Mouse (Mus musculus) MEL (cell line): ENCODE data around the gene Creg2. TPM values are rescaled to one million over a fixed set of nuclear protein-coding genes. Genes with fewer than 3 reads are reported as not detected.

Source experiments
- DNase-seq: peaks from one replicate; pipeline ENCODE4 v3.0.0; 2011; ENCODE audit warnings: low read depth, low spot score
- H3K27ac ChIP-seq: 2 replicates; pipeline ENCODE4 v1.5.1; 2012; ENCODE audit warnings: low read depth, mild to moderate bottlenecking, control low read depth, low read length, moderate library complexity; ENCODE audit not compliant: control insufficient read depth
- H3K27me3 ChIP-seq, 2 experiments: fragments of 150-350 bp in 1 of 2; sonication (generic) in 1 of 2; 2 replicates each; pipeline ENCODE4 v1.6.1; 2012; ENCODE audit warnings: low read length in 2 of 2, mild to moderate bottlenecking in 2 of 2, improper control_type of control experiment in 1 of 2, moderate library complexity in 1 of 2; ENCODE audit not compliant: insufficient read depth in 2 of 2, control insufficient read depth in 1 of 2
- H3K36me3 ChIP-seq, 2 experiments: 2 replicates each; pipeline ENCODE4 v1.6.1; 2012 to 2014; ENCODE audit warnings: low read length in 2 of 2, improper control_type of control experiment in 1 of 2, inconsistent platforms in 1 of 2, mild to moderate bottlenecking in 1 of 2; ENCODE audit not compliant: insufficient read depth in 2 of 2, control insufficient read depth in 1 of 2
- H3K4me1 ChIP-seq, 2 experiments: fragments of 150-350 bp in 1 of 2; sonication (generic) in 1 of 2; 2 replicates each; pipeline ENCODE4 v1.6.1; 2012; ENCODE audit warnings: low read length in 2 of 2, improper control_type of control experiment in 1 of 2, mild to moderate bottlenecking in 1 of 2; ENCODE audit not compliant: insufficient read depth in 2 of 2, control insufficient read depth in 1 of 2
- H3K4me3 ChIP-seq, 2 experiments: fragments of 150-350 bp in 1 of 2; sonication (generic) in 1 of 2; 2 replicates each; pipeline ENCODE4 v1.5.1; 2012; ENCODE audit warnings: low read depth in 2 of 2, low read length in 2 of 2, mild to moderate bottlenecking in 2 of 2, moderate library complexity in 2 of 2, control low read depth in 1 of 2, improper control_type of control experiment in 1 of 2; ENCODE audit not compliant: control insufficient read depth in 1 of 2, insufficient read depth in 1 of 2
- H3K79me2 ChIP-seq: 2 replicates; pipeline ENCODE4 v1.6.1; 2012; ENCODE audit warnings: mild to moderate bottlenecking, low read length, moderate library complexity; ENCODE audit not compliant: control insufficient read depth, poor library complexity, insufficient read depth
- H3K9ac ChIP-seq: 2 replicates; pipeline ENCODE4 v1.6.1; 2012; ENCODE audit warnings: low read depth, mild to moderate bottlenecking, control low read depth, low read length, moderate library complexity; ENCODE audit not compliant: control insufficient read depth, poor library complexity, severe bottlenecking
- H3K9me3 ChIP-seq: fragments of 150-350 bp; sonication (generic); replicated peaks from 2 replicates; pipeline ENCODE4 v1.6.1; 2012; ENCODE audit warnings: mild to moderate bottlenecking, low read length, improper control_type of control experiment, moderate library complexity; ENCODE audit not compliant: insufficient read depth
- BHLHE40 ChIP-seq: IDR thresholded peaks from 2 replicates; pipeline ENCODE4 v1.6.1; 2012; ENCODE audit warnings: low read depth, mild to moderate bottlenecking, inconsistent platforms, low read length, improper control_type of control experiment, borderline replicate concordance
- CHD2 ChIP-seq: IDR thresholded peaks from 2 replicates; pipeline ENCODE4 v1.6.1; 2011; ENCODE audit warnings: low read length, improper control_type of control experiment
- CTCF ChIP-seq, 3 experiments: IDR thresholded peaks in 2 of 3; conservative IDR thresholded peaks in 1 of 3; 2 replicates each; pipeline ENCODE4 v1.5.1; 2011 to 2012; ENCODE audit warnings: low read length in 3 of 3, low read depth in 2 of 3, mild to moderate bottlenecking in 2 of 3, improper control_type of control experiment in 1 of 3, inconsistent platforms in 1 of 3, mixed read lengths in 1 of 3, moderate library complexity in 1 of 3; ENCODE audit not compliant: control insufficient read depth in 1 of 3, insufficient read depth in 1 of 3, poor library complexity in 1 of 3, severe bottlenecking in 1 of 3
- ELF1 ChIP-seq: IDR thresholded peaks from 2 replicates; pipeline ENCODE4 v1.6.1; 2014; ENCODE audit warnings: low read depth, mild to moderate bottlenecking, inconsistent platforms, low read length, improper control_type of control experiment, moderate library complexity
- GATA1 ChIP-seq: IDR thresholded peaks from 2 replicates; pipeline ENCODE4 v1.6.1; 2011; ENCODE audit warnings: low read depth, low read length, improper control_type of control experiment
- HCFC1 ChIP-seq: IDR thresholded peaks from 2 replicates; pipeline ENCODE4 v1.6.1; 2012; ENCODE audit warnings: low read depth, mild to moderate bottlenecking, inconsistent platforms, low read length, improper control_type of control experiment, moderate library complexity
- JUND ChIP-seq: IDR thresholded peaks from 2 replicates; pipeline ENCODE4 v1.6.1; 2011; ENCODE audit warnings: low read depth, mild to moderate bottlenecking, improper control_type of control experiment, low read length
- MAFK ChIP-seq: IDR thresholded peaks from 2 replicates; pipeline ENCODE4 v1.6.1; 2011; ENCODE audit warnings: low read depth, mild to moderate bottlenecking, low read length, improper control_type of control experiment, borderline replicate concordance
- MAX ChIP-seq: IDR thresholded peaks from 2 replicates; pipeline ENCODE4 v1.6.1; 2011; ENCODE audit warnings: low read length, improper control_type of control experiment
- MXI1 ChIP-seq: IDR thresholded peaks from 2 replicates; pipeline ENCODE4 v1.6.1; 2011; ENCODE audit warnings: mild to moderate bottlenecking, low read depth, low read length, improper control_type of control experiment
- MYB ChIP-seq: IDR thresholded peaks from 2 replicates; pipeline ENCODE4 v1.6.1; 2011; ENCODE audit warnings: mild to moderate bottlenecking, low read depth, low read length, improper control_type of control experiment
- NELFE ChIP-seq: IDR thresholded peaks from 2 replicates; pipeline ENCODE4 v1.6.1; 2011; ENCODE audit warnings: low read depth, low read length, improper control_type of control experiment
- NRF1 ChIP-seq: IDR thresholded peaks from 2 replicates; pipeline ENCODE4 v1.6.1; 2014; ENCODE audit warnings: low read depth, mild to moderate bottlenecking, inconsistent platforms, low read length, improper control_type of control experiment, moderate library complexity; ENCODE audit not compliant: poor library complexity, insufficient read depth, severe bottlenecking
- POLR2A ChIP-seq, 2 experiments: IDR thresholded peaks; 2 replicates each; pipeline ENCODE4 v1.6.1; 2011 to 2012; ENCODE audit warnings: low read length in 2 of 2, mild to moderate bottlenecking in 2 of 2, control low read depth in 1 of 2, improper control_type of control experiment in 1 of 2, low read depth in 1 of 2, moderate library complexity in 1 of 2; ENCODE audit not compliant: control insufficient read depth in 1 of 2, insufficient read depth in 1 of 2, poor library complexity in 1 of 2
- POLR2AphosphoS2 ChIP-seq: IDR thresholded peaks from 2 replicates; pipeline ENCODE4 v1.6.1; 2011; ENCODE audit warnings: low read length, improper control_type of control experiment
- RAD21 ChIP-seq: IDR thresholded peaks from 2 replicates; pipeline ENCODE4 v1.6.1; 2011; ENCODE audit warnings: mild to moderate bottlenecking, low read depth, low read length, improper control_type of control experiment
- RCOR1 ChIP-seq: IDR thresholded peaks from 2 replicates; pipeline ENCODE4 v1.6.1; 2012; ENCODE audit warnings: low read depth, mild to moderate bottlenecking, inconsistent platforms, low read length, improper control_type of control experiment
- SIN3A ChIP-seq: IDR thresholded peaks from 2 replicates; pipeline ENCODE4 v1.6.1; 2012; ENCODE audit warnings: low read length, improper control_type of control experiment, inconsistent platforms
- SMC3 ChIP-seq: IDR thresholded peaks from 2 replicates; pipeline ENCODE4 v1.6.1; 2011; ENCODE audit warnings: low read depth, low read length, improper control_type of control experiment
- TBP ChIP-seq: IDR thresholded peaks from 2 replicates; pipeline ENCODE4 v1.8.0; 2011; ENCODE audit warnings: low read depth, low read length, improper control_type of control experiment
- UBTF ChIP-seq: IDR thresholded peaks from 2 replicates; pipeline ENCODE4 v1.6.1; 2012; ENCODE audit warnings: low read depth, mild to moderate bottlenecking, inconsistent platforms, low read length, improper control_type of control experiment, moderate library complexity, borderline replicate concordance; ENCODE audit not compliant: insufficient read depth
- USF1 ChIP-seq: IDR thresholded peaks from 2 replicates; pipeline ENCODE4 v1.6.1; 2014; ENCODE audit warnings: low read depth, mild to moderate bottlenecking, inconsistent platforms, low read length, improper control_type of control experiment, moderate library complexity
- USF2 ChIP-seq, 2 experiments: IDR thresholded peaks; 2 replicates each; pipeline ENCODE4 v1.6.1; 2011 to 2012; ENCODE audit warnings: improper control_type of control experiment in 2 of 2, low read length in 2 of 2, borderline replicate concordance in 1 of 2, inconsistent platforms in 1 of 2, low read depth in 1 of 2, mild to moderate bottlenecking in 1 of 2; ENCODE audit not compliant: insufficient read depth in 1 of 2
- ZC3H11A ChIP-seq: IDR thresholded peaks from 2 replicates; pipeline ENCODE4 v1.6.1; 2012; ENCODE audit warnings: low read depth, mild to moderate bottlenecking, inconsistent platforms, low read length, improper control_type of control experiment
- ZKSCAN1 ChIP-seq: IDR thresholded peaks from 2 replicates; pipeline ENCODE4 v1.6.1; 2012; ENCODE audit warnings: low read depth, mild to moderate bottlenecking, inconsistent platforms, low read length, improper control_type of control experiment, moderate library complexity
- ZMIZ1 ChIP-seq: IDR thresholded peaks from 2 replicates; pipeline ENCODE4 v1.6.1; 2012; ENCODE audit warnings: low read depth, mild to moderate bottlenecking, inconsistent platforms, low read length, improper control_type of control experiment, moderate library complexity
- polyA plus RNA-seq, 2 experiments: library from polyadenylated mRNA; stranded (reverse) in 1 of 2; unstranded in 1 of 2; fragments of >175 nt in 1 of 2; fragments of >200 nt in 1 of 2; gene quantifications; 2 replicates each; pipeline versions ENCODE4 v1.2.1 to v1.2.4; 2012; ENCODE audit warnings: low replicate concordance in 2 of 2, low read depth in 1 of 2; ENCODE audit not compliant: insufficient read length in 2 of 2, insufficient read depth in 1 of 2, missing spikeins in 1 of 2
- total RNA-seq: library from RNA; depleted of rRNA; stranded (reverse); fragments of 300-350 nt; gene quantifications from 2 replicates; pipeline ENCODE4 v1.2.3, GENCODE M21; 2012

The Creg2 gene
- total and polyA plus RNA-seq, 3 experiments, result not detected

DNA sequence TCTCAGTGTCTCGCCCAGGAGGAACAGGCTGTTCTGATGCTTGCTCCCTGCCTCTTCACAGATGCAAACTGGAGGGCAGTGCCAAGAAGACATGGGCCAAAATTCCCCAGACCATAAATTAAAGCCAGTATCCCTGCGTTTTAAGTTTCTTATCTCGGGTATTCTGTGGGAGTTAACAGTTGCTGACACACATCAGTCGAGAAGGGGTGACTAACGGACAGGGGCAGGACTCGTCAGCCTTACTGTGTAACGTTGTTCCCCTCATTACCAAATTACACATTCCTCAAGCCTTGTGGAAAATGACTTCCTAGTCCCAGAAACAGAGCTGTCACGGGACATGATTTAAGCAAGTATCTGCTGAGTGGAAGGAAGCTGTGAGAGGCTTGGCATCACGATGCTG is 36.0 kb upstream of the Creg2 start:
- no peaks in the 10 kb centered on the region for H3K4me1 ChIP-seq
- H3K9ac ChIP-seq, result no peak overlapping the region
- H3K36me3 ChIP-seq, result no peaks in the 10 kb centered on the region
- H3K4me3 ChIP-seq, result no peak overlapping the region
- no peaks in the 10 kb centered on the region for H3K79me2 ChIP-seq
- no peaks in the 10 kb centered on the region for H3K27me3 ChIP-seq
- H3K9me3 ChIP-seq, result no peaks in the 10 kb centered on the region
- no peak for DNase-seq
- H3K27ac ChIP-seq, result no peak overlapping the region
- TF ChIP-seq BHLHE40 (no peak), ELF1 (no peak), RCOR1 (no peak), SMC3 (no peak), USF2 (IDR thresholded peaks at IDR 0.05; ENCODE audit: borderline replicate concordance in 1 of 2, insufficient read depth in 1 of 2, low read depth in 1 of 2, low read length in 2 of 2) (no peak), ZKSCAN1 (no peak), MAX (no peak), USF1 (no peak)

GRCm38 (mm10) chr1:39685841-39686240 is 34.6 kb upstream of the Creg2 start:
- Histone ChIP-seq H3K9me3 (no peaks in the 10 kb centered on the region), H3K27me3 (no peaks in the 10 kb centered on the region)
- peak; percentile 19 for DNase-seq

GRCm38 (mm10) chr1:39681638-39682037 is 30.4 kb upstream of the Creg2 start:
- no peak overlapping the region for H3K9ac ChIP-seq
- no peaks in the 10 kb centered on the region for H3K36me3 ChIP-seq
- H3K79me2 ChIP-seq, result no peaks in the 10 kb centered on the region
- no peaks in the 10 kb centered on the region for H3K9me3 ChIP-seq
- no peak overlapping the region for H3K4me3 ChIP-seq
- DNase-seq, result no peak
- no peak overlapping the region for H3K27ac ChIP-seq
- no peaks in the 10 kb centered on the region for H3K27me3 ChIP-seq
- H3K4me1 ChIP-seq, result no peaks in the 10 kb centered on the region
- TF ChIP-seq TBP, result no peak
- TF ChIP-seq SIN3A, result no peak
- no peak for TF ChIP-seq HCFC1
- no peak for TF ChIP-seq MXI1
- no peak for TF ChIP-seq RAD21
- TF ChIP-seq MAX, result no peak
- no peak for TF ChIP-seq CTCF (IDR thresholded peaks at IDR 0.05 in 2 of 3, conservative IDR thresholded peaks at IDR 0.05 in 1 of 3; ENCODE audit: control insufficient read depth in 1 of 3, insufficient read depth in 1 of 3, low read depth in 2 of 3, low read length in 3 of 3, poor library complexity in 1 of 3, severe bottlenecking in 1 of 3)
- TF ChIP-seq UBTF, result no peak
- TF ChIP-seq JUND, result no peak
- TF ChIP-seq POLR2A (IDR thresholded peaks at IDR 0.05; ENCODE audit: control insufficient read depth in 1 of 2, insufficient read depth in 1 of 2, low read depth in 1 of 2, low read length in 2 of 2, poor library complexity in 1 of 2), result no peak
- no peak for TF ChIP-seq ZC3H11A
- TF ChIP-seq ZMIZ1, result no peak
- TF ChIP-seq MAFK, result no peak
- no peak for TF ChIP-seq NRF1
- no peak for TF ChIP-seq BHLHE40
- no peak for TF ChIP-seq CHD2

More at GRCm38 (mm10) chr1:39685841-39686240, 34.6 kb upstream of the Creg2 start:
- Histone ChIP-seq H3K79me2 (no peaks in the 10 kb centered on the region), H3K36me3 (no peaks in the 10 kb centered on the region), H3K4me3 (no peak overlapping the region), H3K27ac (no peak overlapping the region), H3K9ac (no peak overlapping the region), H3K4me1 (no peaks in the 10 kb centered on the region)
- peak; percentile 19 to 45 (median 36); a peak in 4 of 6 replicates for TF ChIP-seq CTCF (IDR thresholded peaks at IDR 0.05 in 2 of 3, conservative IDR thresholded peaks at IDR 0.05 in 1 of 3; ENCODE audit: control insufficient read depth in 1 of 3, insufficient read depth in 1 of 3, low read depth in 2 of 3, low read length in 3 of 3, poor library complexity in 1 of 3, severe bottlenecking in 1 of 3)
- TF ChIP-seq ZC3H11A, result peak; percentile 39; the same call in 1 of the 2 replicates
- no peak for TF ChIP-seq MYB
- no peak for TF ChIP-seq TBP
- no peak for TF ChIP-seq JUND
- TF ChIP-seq UBTF, result no peak
- no peak for TF ChIP-seq SIN3A
- TF ChIP-seq NELFE, result no peak
- peak; percentile 41 for TF ChIP-seq SMC3
- TF ChIP-seq ZMIZ1, result no peak
- no peak for TF ChIP-seq POLR2AphosphoS2
- no peak for TF ChIP-seq NRF1
- no peak for TF ChIP-seq GATA1
- TF ChIP-seq RAD21, result peak; percentile 42
